Mouse (Mus musculus) erythroblast, embryonic 14.5 days (primary cell): ENCODE data around the gene Immp2l.

ENCODE experiments used
- GATA1 ChIP-seq: IDR thresholded peaks from 2 replicates; pipeline ENCODE4 v1.6.1; 2012; ENCODE audit warnings: low read length, inconsistent platforms, mixed read lengths
- TAL1 ChIP-seq: IDR thresholded peaks from 3 replicates; pipeline ENCODE4 v1.6.1; 2012; ENCODE audit warnings: low read length, inconsistent platforms, mixed read lengths

GRCm38 (mm10) chr12:41259608-41260007 lies 235.7 kb downstream of the Immp2l start:
- no peak for TF ChIP-seq TAL1
- TF ChIP-seq GATA1, result no peak
